Mouse (Mus musculus) cerebellum, postnatal 36 days (tissue): ENCODE results near the gene Gm10647.
"Not testable (repeated sequence)": the region's sequence is repeated elsewhere in the genome, so short reads cannot be mapped to it uniquely, and the experiment has no call there.

Experiments
- DNase-seq, 2 experiments: peaks; one replicate each; pipeline ENCODE4 v3.0.0; 2021 to 2022; ENCODE audit warnings: mixed read lengths in 2 of 2

The Gm10647 gene

DNA sequence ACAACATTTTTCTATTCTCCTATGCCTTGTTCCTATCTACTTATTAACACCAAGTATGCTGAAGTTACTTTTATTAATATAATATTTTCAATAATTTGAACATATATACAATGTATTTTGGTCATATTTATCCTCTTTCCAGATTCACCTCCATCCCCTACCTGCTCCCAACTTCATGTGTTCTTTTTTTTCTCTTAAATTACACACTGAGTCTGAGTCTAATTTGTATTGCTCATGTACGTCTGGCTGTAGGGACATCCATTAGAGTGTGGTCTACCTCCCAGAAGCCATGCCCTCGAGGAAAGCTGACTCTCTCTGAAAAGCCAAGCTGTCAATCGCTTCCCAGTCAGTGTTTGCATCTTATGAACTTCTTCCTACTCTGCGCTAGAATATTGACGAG lies at the start of gene Gm10647:
Gene Gm10647 (plus strand): TSS at position 301 of the 400 bp plus-strand sequence.
- no peak for DNase-seq

- DNase-seq = no peak
Observed at GRCm38 (mm10) chr9:66748390-66748789, 48.4 kb upstream of the Gm10647 start.

DNA sequence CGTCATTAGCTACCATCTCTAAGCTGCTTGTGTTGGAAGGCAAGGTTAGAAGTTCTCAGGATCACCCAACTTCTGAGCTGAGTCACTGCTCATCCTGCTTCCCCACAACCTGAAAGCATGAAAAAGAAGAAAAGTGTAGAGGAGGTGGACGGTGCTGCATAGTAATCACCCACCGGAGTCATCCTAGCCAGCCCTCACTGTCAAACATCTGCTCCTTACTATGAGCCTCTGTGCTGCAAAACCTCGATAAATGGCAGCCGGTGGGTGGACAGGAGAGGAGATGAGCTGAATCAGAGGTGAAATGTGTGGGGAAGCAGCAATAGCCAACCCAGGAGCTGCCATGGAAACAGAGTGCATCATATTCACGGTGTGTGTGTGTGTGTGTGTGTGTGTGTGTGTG lies 44.0 kb upstream of the Gm10647 start:
- DNase-seq = no peak

DNA sequence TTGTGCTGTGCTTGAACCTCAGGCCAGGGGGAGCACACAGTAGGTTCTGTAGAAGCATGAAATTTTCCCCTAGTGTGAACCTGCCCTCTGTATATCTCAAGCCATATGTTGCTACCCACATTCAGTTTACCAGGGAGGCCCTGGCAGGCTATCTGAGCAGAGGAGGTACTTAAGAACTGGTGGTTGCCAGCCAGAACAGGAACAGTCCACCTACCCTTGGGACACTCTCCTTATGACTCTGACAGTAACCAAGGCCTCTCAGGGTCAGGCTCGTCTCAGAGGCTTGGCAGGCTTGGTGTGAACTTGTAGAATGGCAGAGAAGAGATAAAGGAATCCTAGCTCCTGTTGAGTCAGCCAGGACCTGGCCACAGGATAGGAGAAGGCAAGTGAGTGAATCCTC lies 35.8 kb upstream of the Gm10647 start:
- no peak for DNase-seq

GRCm38 (mm10) chr9:66768721-66769120 lies 28.1 kb upstream of the Gm10647 start:
- no peak for DNase-seq

GRCm38 (mm10) chr9:66769275-66769674 lies 27.6 kb upstream of the Gm10647 start:
- no peak for DNase-seq

- DNase-seq = no peak
Observed at GRCm38 (mm10) chr9:66770701-66771100, 26.1 kb upstream of the Gm10647 start.

GRCm38 (mm10) chr9:66784552-66784951 lies 12.3 kb upstream of the Gm10647 start:
- not testable (repeated sequence) for DNase-seq

- DNase-seq = peak in 1 of 2 experiments; percentile 28
Observed at GRCm38 (mm10) chr9:66787821-66788220, 9.0 kb upstream of the Gm10647 start.

DNA sequence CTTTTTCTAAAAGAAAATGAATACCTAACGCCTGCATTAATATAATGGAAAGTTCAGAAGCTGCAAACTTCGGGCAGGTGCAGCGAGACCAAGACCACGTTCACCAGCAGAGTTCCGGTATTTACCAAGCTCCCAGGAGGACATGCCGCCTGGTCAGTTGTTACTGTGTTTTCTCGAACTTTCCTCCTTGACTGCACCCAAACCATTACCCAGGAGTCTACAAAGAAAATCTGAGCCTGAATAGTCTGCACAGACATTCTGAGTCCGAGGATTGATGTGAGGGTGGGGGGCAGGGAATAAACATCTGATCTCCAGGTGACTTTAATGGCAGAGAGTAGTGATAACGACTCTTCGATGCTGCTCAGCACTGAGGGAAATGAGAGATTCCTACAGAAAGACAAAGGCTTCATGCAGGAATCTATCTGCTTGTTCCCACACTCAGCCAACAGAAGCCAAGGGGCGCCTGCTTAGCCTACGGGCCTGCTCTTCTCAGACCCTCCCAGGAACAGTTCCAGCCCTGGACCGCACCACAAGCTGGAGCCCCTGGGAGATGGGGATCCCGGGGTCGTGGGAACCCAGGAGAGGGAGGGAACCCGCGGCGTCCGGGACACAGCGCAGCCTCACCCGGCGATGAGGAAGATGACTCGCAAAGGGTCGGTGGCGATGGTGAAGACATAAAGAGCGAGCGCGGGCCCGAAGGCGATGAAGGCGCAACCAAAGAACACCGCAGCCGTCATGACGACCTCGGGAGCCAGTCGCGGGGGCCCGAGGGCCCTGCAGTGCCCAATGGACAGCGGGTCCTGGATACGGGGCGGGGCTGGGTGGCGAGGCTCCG lies 2.0 kb upstream of the Gm10647 start:
- peak in 1 of 2 experiments; percentile 8 for DNase-seq

- DNase-seq = peak; percentile 94 to 97
Observed at GRCm38 (mm10) chr9:66795464-66796324, 1.1 kb upstream of the Gm10647 start, which contains the start of gene Aph1b. Aph1b (minus strand) TSS chr9:66795490.

GRCm38 (mm10) chr9:66801947-66802346 lies 5.1 kb downstream of the Gm10647 start:
- no peak for DNase-seq

DNA sequence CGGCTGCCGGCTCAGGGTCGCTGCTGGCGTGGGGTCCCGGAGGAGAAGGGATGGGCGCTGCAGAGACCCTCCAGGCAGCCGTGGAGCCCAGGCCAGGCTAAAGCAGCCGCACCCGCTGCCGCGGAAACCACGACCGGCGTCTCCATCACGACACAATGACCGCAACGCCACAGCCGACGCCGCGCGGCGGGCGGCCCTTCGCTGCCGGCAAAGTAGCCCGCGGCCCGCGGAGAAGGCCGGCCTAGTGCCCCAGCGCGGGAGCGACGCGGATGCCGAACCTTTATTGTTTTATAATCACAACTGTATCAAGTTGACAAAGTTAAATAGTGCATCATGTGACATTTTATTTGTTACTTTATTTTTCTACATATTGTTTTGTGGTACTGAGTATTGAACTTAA lies 9.1 kb downstream of the Gm10647 start:
- DNase-seq = not testable (repeated sequence)

DNA sequence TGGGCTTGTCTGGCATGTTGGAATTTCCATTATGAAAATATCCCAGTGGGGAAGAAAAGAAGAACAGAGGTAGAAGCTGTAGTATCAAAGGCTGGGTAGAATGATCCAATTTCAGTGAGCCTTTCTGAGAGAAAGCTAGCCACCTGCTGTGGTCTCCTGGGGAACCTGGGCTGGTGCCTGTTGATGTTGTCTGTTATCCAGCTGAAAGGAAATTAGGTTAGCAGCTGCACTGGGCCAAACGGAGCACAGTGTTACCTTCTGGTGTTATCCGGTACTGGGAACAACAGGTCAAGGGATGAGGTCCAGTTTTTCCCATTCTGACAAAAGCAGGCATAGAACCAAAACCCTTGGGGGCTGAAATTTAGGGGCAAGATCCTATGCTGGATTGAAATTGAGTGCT lies 16.6 kb downstream of the Gm10647 start:
- no peak for DNase-seq

DNA sequence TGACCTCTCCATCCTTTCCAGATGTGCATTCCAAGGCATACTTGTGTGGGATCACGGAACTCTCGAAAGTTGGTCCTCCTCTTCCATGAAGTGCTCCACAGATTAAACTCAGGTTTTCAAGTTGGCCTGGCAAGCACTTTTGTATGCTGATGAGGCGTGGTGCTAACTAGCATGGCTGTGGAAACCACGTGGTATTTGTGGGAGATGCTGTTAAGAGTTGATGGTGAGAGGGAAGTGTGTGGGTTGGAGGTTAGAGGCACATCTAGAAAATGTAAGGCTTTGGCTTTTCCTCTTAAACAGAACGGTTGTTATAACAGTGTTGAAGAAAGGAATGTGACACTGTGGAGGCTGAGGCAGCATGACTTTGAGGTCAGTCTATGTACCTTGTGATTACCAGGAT lies 24.2 kb downstream of the Gm10647 start:
- DNase-seq = no peak

- not testable (repeated sequence) for DNase-seq
Observed at GRCm38 (mm10) chr9:66822255-66822654, 25.4 kb downstream of the Gm10647 start.

DNA sequence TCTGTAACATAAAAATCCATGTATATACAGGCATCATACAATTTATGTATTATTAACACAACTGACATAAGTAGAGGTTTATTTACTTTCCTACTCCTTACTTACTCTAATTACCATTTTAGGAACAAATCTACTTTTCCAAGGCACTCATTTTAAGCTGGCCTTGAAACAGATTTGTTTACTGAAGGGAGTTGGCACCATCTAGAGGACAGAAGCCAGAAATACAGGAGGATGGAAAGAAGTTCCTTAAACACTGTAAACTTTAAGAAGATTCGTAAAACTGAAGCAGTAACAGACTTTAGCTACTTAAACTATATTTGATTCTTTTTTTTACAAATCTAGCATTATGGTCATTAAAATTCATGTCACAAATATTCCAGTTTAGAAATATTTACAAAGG lies 29.2 kb downstream of the Gm10647 start:
- DNase-seq = peak in 1 of 2 experiments; percentile 33

DNA sequence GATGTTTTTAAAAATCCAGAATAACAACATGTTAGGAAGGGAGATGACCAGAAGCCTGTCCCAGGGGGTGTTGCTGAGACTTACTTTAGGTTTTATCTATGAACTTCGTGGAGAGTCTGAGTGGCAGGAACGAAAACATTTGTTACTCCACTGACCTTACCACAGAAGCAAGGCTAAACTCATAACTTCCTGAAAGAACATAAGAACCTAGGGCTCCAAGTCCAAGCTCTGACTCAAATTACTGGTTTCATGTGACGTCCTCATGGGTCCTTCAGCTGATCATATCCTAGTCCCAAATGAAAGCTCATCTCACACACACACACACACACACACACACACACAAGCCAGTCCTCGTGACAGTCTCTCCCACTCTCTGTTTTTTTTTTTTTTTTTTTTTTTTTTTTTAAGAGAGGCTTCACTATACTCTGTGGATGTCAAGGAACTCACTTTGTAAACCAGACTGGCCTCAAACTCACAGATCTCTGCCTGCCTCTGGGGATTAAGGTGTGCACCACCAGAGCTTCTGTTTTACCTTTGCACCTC lies 35.6 kb downstream of the Gm10647 start:
- DNase-seq = no peak

GRCm38 (mm10) chr9:66833851-66834250 lies 37.0 kb downstream of the Gm10647 start:
- peak; percentile 8 to 18 for DNase-seq

- DNase-seq = peak; percentile 98
Observed at GRCm38 (mm10) chr9:66834318-66835096, 37.7 kb downstream of the Gm10647 start, which contains the start of gene Aph1c. Aph1c (minus strand) TSS chr9:66834726.

DNA sequence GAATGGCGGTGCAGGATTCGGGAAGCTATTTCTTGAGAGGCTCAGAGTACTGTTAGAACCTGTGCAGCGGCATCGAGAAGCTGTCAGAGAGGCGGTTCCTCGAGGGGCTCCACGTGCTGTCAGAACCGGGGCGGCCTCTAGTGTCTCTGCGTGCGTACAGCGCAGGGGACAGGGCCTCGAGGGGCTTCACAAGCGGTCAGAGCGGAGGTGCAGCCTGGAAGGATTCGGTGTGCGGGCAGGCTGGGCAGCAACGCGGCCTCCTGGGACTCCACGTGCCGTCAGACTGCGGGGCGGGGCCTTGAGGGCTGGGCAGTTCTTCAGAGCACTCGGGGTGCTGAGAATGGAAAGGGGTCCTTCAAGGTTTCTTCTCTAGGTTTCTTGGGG lies 38.2 kb downstream of the Gm10647 start:
- no peak for DNase-seq

- no peak for DNase-seq
Observed at GRCm38 (mm10) chr9:66846822-66847221, 50.0 kb downstream of the Gm10647 start.
